Mouse (Mus musculus) testis, adult 2 months (tissue): ENCODE measurements around the gene Ovch2.

Experiments
- CTCF ChIP-seq: fragments of 200-500 bp; IDR thresholded peaks from 2 replicates; pipeline ENCODE4 v1.5.1; 2012; ENCODE audit warnings: low read depth, mild to moderate bottlenecking, inconsistent platforms, low read length, moderate library complexity; ENCODE audit not compliant: control insufficient read depth, insufficient read depth, insufficient replicate concordance
- POLR2A ChIP-seq: fragments of 200-500 bp; IDR thresholded peaks from 2 replicates; pipeline ENCODE4 v1.6.1; 2012; ENCODE audit warnings: low read depth, mild to moderate bottlenecking, inconsistent platforms, low read length, moderate library complexity; ENCODE audit not compliant: control insufficient read depth

DNA sequence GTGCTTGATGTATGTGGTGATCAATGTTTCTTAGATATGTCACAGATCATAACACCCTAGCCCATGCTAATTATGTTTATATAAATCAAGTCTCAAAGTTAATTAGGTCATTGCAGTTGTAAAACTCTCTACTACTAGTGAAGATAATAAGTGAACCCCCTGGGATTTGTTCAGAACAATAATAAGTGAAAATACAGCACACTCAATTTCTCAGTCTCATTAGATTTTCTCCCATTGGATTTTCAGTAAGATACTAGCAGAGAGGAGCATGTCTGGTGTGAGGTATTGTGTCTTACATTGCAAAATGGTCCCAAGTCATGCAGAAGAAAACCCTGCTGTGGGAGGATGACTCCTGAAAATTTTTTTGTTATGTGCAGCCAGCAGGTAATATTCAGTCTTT, 11.0 kb upstream of the Ovch2 start, which contains the start of gene Olfr467:
- no peak for TF ChIP-seq CTCF
- no peak for TF ChIP-seq POLR2A
